In genomic region chr10:20058841-20059240, GRCm38 (mm10) we compare ENCODE assay signal across 18 mouse cellular contexts.
DNase-seq lines count a peak whose midpoint lies in the region; ATAC-seq and TF ChIP-seq lines count a peak whose summit lies in the region.
"Had no signal": no experiment of that assay in that cellular context is flagged by ENCODE, and none has a peak within 500 bp of the region (broad histone marks: within the 10 kb centered on the region; RNA-seq: fewer than 3 reads in every experiment).

No protein-coding gene starts in this region.

- no peak for TF ChIP-seq POLR2A in bone marrow macrophage, adult 2 months (IDR thresholded peaks at IDR 0.05; ENCODE audit: borderline replicate concordance, low read depth, low read length)
- TF ChIP-seq POLR2A in kidney, adult 2 months (IDR thresholded peaks at IDR 0.05; ENCODE audit: low read depth, low read length): no peak

- peak; percentile 96 for DNase-seq in heart, adult 11 months
- DNase-seq in lung, postnatal 36 days: peak; percentile 42
- DNase-seq in lung, postnatal 14 days: no peak
- no peak for DNase-seq in kidney, adult 2 months
- DNase-seq: adrenal gland, adult 2 months; cerebellum, adult 8-10 months; embryo, embryonic 11 days; heart, postnatal 4 days; midbrain, embryonic 14.5 days; right cerebral cortex, postnatal 14 days had no signal

- H3K4me3 ChIP-seq in heart, embryonic 12.5 days: no peak overlapping the region
- H3K4me3 ChIP-seq in bone marrow macrophage, adult 2 months (ENCODE audit: insufficient read depth, low read length): no peak overlapping the region
- H3K4me3 ChIP-seq in intestine, embryonic 15.5 days (replicated peaks): no peak overlapping the region
- H3K4me3 ChIP-seq in kidney, adult 2 months (ENCODE audit: insufficient read depth, low read depth, low read length): no peak overlapping the region
- H3K4me3 ChIP-seq: layer of hippocampus, adult 2 months; left cerebral cortex, adult 2 months; limb, embryonic 12.5 days; lung, embryonic 15.5 days had no signal

- H3K27ac ChIP-seq in heart, embryonic 12.5 days (ENCODE audit: poor library complexity, severe bottlenecking): no peak overlapping the region
- peak overlapping the region; percentile 82 for H3K27ac ChIP-seq in bone marrow macrophage, adult 2 months (ENCODE audit: insufficient read depth, low read depth, low read length)
- no peak overlapping the region for H3K27ac ChIP-seq in intestine, embryonic 15.5 days
- no peak overlapping the region for H3K27ac ChIP-seq in kidney, adult 2 months (ENCODE audit: insufficient read depth, low read depth, low read length)
- H3K27ac ChIP-seq: layer of hippocampus, adult 2 months; left cerebral cortex, adult 2 months; limb, embryonic 12.5 days; lung, embryonic 15.5 days had no signal

- WGBS in heart, embryonic 12.5 days: 76% methylated on average over 10 of the region's 10 CpGs
- WGBS in intestine, embryonic 15.5 days: 68% methylated on average over 10 of the region's 10 CpGs
- WGBS in kidney, adult 2 months: 72% methylated on average over 10 of the region's 10 CpGs

- no peak for TF ChIP-seq CTCF in bone marrow macrophage, adult 2 months (IDR thresholded peaks at IDR 0.05; ENCODE audit: low read depth, low read length)
- TF ChIP-seq CTCF in kidney, adult 2 months (conservative IDR thresholded peaks at IDR 0.05; ENCODE audit: insufficient read depth, insufficient read length, low read depth, low read length): no peak

- H3K9me3 ChIP-seq in heart, embryonic 12.5 days (replicated peaks): no peaks in the 10 kb centered on the region
- H3K9me3 ChIP-seq in intestine, embryonic 15.5 days: no peaks in the 10 kb centered on the region
- H3K9me3 ChIP-seq: limb, embryonic 12.5 days; lung, embryonic 15.5 days had no signal

- no peaks in the 10 kb centered on the region for H3K27me3 ChIP-seq in heart, embryonic 12.5 days (replicated peaks)
- no peaks in the 10 kb centered on the region for H3K27me3 ChIP-seq in intestine, embryonic 15.5 days (replicated peaks)
- H3K27me3 ChIP-seq in kidney, adult 2 months (replicated peaks; ENCODE audit: control insufficient read depth, insufficient read depth, low read length): no peaks in the 10 kb centered on the region
- H3K27me3 ChIP-seq: limb, embryonic 12.5 days; lung, embryonic 15.5 days had no signal

- H3K4me2 ChIP-seq in heart, embryonic 12.5 days: no peak overlapping the region
- no peak overlapping the region for H3K4me2 ChIP-seq in intestine, embryonic 15.5 days (replicated peaks)
- H3K4me2 ChIP-seq: limb, embryonic 12.5 days; lung, embryonic 15.5 days had no signal

- ATAC-seq in heart, embryonic 12.5 days (ENCODE audit: insufficient number of reproducible peaks, low FRiP score): no peak
- ATAC-seq in neutrophil, adult 5-6 weeks (ENCODE audit: extremely low read depth, insufficient number of reproducible peaks, low FRiP score, poor library complexity, severe bottlenecking): peak; percentile 30; the same call in 1 of the 2 replicates
- ATAC-seq in intestine, embryonic 15.5 days: no peak

- peaks cover 39% of the 10 kb centered on the region for H3K36me3 ChIP-seq in heart, embryonic 12.5 days
- no peaks in the 10 kb centered on the region; the same call in 1 of the 2 replicates for H3K36me3 ChIP-seq in intestine, embryonic 15.5 days
- peaks cover 1% of the 10 kb centered on the region; the same call in 1 of the 2 replicates for H3K36me3 ChIP-seq in kidney, adult 2 months (ENCODE audit: control insufficient read depth, insufficient read depth, low read length)
- H3K36me3 ChIP-seq: limb, embryonic 12.5 days; lung, embryonic 15.5 days had no signal

- H3K4me1 ChIP-seq in heart, embryonic 12.5 days (replicated peaks): no peaks in the 10 kb centered on the region
- peaks cover 46% of the 10 kb centered on the region for H3K4me1 ChIP-seq in bone marrow macrophage, adult 2 months (ENCODE audit: control insufficient read depth, insufficient read depth, low read length)
- H3K4me1 ChIP-seq in intestine, embryonic 15.5 days (replicated peaks): no peaks in the 10 kb centered on the region
- peaks cover 2% of the 10 kb centered on the region; the same call in 1 of the 2 replicates for H3K4me1 ChIP-seq in kidney, adult 2 months (ENCODE audit: control insufficient read depth, insufficient read depth, low read length)
- H3K4me1 ChIP-seq: lung, embryonic 15.5 days had no signal

- H3K9ac ChIP-seq in heart, embryonic 12.5 days: no peak overlapping the region
- H3K9ac ChIP-seq in intestine, embryonic 15.5 days: no peak overlapping the region
- H3K9ac ChIP-seq: limb, embryonic 12.5 days; lung, embryonic 15.5 days had no signal

Comparison
In these comparisons a context has a peak if more than half of its experiments do, and no peak if none do; other contexts are left out.
1. DNase-seq: peak in heart, adult 11 months (single experiment) and lung, postnatal 36 days (single experiment); none in lung, postnatal 14 days (single experiment) and kidney, adult 2 months (single experiment).